Mouse (Mus musculus) spleen, postnatal 14 days (tissue): Measurements from ENCODE around the gene Slc39a2.

ENCODE experiments used
- DNase-seq, 2 experiments: peaks; one replicate each; pipeline ENCODE4 v3.0.0; 2021 to 2022; ENCODE audit warnings: low spot score in 2 of 2

Slc39a2 gene

DNA sequence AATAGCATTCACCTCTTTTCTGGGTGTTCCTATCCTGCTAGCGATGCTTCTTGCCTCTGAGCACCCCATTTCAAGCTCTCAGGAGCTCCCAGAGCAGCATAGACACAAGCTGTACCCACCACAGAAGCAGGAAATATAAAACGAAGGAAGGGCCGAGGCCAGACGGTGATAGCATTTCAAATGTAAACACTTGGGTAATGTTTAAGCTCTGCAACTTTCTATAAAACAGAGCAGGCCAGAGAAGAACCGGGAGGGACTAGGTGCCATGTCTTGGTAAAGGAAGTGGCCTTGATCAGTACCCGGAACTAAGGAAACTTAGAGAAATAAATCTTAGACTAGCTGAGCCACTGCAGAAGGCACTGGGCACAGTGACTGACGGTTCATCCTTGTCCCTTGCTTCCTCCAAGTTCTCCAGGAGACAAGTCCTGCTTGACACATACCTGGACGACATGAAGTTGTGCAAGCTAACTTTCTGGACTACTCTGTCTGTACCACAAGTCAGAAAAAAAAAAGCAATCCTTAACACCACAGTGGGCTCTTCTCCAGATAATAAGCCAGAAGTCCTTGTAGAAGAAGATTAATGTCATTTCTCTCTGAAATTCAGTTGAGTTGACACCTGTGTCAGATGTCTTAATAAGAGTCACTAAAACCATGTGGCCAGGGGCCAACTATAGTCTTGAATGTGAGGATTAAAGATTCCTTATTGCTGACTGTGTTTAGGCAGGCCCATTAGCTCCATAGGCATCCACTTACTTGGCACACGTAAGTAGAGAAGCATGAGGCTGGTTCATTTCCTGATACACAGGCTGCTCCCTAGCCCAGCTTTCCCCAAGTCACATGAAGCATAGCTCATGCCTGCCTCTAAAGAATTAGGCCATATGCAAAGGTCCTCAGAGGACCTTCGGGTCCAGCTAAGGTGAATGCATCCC, 39.7 kb downstream of the Slc39a2 start:
- no peak for DNase-seq

DNA sequence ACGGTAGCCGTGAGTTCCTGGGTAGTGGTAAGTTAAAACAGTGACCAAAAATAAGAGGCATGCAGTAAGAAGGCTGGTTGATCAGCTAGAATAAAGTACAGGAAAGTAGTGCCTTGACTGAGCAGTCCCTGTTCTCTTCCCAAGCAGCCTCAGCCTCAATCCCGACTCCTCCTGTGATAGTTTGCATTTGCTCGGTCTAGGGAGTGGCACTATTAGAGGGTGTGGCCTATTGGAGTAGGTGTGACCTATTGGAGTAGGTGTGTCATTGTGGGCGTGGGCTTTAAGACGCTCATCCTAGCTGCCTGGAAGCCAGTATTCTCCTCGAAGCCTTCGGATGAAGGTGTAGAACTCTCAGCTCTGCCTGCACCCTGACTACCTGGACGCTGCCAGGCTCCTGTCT, 46.3 kb downstream of the Slc39a2 start:
- no peak for DNase-seq

DNA sequence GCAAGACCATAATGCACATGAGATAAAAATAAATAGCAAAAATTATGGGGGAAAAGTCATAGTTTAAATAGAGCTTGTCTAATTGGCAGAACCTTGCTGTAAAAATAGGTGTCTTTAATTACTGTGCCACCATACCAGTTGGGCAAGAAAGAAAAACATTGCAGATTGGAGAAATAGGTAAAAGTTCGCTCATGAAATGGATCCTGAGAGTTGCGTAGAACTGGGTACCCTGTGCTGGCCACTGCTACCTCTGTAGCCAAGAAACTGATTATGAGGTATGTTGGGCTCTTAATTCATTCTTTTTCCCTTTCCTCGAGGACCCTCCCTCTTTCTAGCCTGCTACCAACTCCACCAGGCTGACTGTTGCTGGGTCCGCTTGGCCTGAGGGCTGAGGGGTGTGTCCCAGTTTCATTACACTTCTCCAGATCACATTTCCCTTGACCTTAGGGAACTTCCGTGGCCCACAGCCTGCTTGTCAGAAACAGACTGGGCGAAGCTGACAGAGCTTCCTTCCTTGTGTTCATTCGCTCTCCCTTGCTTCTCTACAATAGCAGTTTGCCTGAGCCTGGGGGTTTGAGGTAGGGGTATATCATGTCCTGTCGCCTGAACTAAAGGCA, 48.4 kb downstream of the Slc39a2 start:
- DNase-seq: no peak

DNA sequence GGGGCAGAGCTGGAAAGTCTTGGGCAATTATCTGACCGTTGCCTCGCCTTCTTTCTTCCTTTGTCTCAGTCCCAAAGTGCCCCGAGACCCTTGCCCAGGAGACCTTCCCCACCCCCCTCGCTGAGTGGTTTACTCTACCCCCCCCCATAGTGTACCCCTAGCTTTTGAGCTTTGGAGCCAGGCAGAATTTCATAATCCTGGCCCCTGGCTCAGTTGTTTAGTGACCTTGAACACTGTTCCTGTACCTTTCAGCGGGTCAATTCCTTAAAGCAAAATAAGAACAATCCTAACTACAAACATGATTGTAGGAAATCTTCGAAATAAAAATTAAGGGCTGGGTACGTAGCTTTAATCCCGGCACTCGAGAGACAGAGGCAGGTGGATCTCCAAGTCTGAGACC, 48.9 kb downstream of the Slc39a2 start:
- no peak for DNase-seq

DNA sequence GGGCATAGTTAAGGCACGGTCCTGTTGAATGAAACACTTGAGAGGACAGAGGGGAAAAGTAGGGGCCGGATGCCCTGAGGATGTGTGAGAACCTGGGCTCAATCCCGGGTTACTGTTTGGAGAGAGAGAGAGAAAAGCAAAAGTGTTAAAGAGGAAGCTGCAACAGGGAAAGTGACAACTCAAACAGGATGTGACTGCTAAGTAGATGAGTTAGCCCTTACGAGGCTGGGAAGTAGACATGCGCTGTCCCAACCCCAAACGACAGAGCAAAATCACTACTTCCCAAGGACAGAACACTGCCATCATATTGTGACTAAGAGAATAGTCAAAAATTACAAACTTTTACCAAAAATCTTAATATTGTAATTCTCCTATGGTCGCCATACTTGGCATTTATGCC, 49.5 kb downstream of the Slc39a2 start:
- no peak for DNase-seq

DNA sequence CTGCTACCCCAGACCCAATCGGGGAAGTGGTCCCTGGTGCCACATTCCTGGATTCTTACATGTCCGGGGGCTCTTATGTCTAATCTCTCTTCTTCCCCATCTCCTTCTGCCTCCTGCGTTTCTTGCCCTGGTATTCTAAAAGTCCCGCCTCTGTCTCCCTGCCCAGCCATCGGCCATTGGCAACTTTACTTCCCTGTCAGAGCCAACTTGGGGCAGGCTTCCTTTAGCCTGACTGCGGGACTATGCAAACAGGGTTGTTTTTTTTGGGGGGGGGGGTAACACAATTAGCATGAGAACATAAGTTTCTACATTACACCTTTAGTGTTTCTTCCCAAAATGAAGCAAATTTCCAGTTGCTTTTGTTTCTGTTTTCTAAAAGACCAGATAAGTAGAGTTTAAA, 50.6 kb downstream of the Slc39a2 start:
- DNase-seq: no peak
